Mouse (Mus musculus): ENCODE measurements around the gene Slc12a6. TPM values are rescaled to one million over a fixed set of nuclear protein-coding genes. Genes with fewer than 3 reads are reported as not detected.

Slc12a6 gene
- total RNA-seq, 2 experiments from 2014 or later: 27.0 to 33.3 TPM

DNA sequence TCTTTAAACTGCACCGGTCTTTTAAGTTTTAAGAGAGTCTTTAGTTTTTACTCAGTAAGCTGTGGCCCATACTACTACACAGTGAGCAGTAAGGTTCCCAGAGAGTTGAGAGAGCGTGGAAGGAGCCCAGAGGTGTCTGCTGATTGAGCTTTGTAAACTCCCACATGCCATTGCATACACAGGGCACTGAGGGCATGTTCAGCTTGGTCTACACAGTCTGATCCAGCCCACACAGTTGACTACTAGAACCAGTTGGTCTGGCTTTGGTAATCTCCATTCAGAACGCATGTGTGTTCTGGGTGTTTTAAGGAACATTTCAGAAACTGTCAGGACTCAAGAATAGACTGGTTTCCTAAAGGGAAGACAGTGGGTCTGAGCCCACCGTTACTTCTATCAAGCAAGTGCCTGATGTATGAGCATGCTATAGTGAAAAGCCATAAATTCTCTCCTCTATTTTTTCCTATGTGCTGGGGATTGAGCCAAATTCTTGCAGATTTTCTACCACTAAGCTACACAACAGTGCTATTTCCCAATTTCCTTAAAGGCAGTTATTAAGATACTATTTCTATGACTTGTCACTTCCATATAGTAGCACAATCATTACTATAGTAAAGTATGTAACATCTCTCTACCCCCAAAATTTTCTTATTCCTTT is 125.8 kb downstream of the Slc12a6 start:
- DNase-seq: no peak

- DNase-seq: no peak
Observed at GRCm38 (mm10) chr2:112392689-112393088, 127.1 kb downstream of the Slc12a6 start.

- DNase-seq: no peak
Observed at GRCm38 (mm10) chr2:112393958-112394357, 128.3 kb downstream of the Slc12a6 start.

- DNase-seq: no peak
Observed at GRCm38 (mm10) chr2:112396649-112397048, 131.0 kb downstream of the Slc12a6 start.

GRCm38 (mm10) chr2:112407030-112407429 is 141.4 kb downstream of the Slc12a6 start:
- no peak for DNase-seq

Other genes with a start within 250 kb of the Slc12a6 start
- not detected for gene Olfr1311, start 241.4 kb upstream of the Slc12a6 start, total RNA-seq (2021)
- not detected for gene Olfr1312, start 215.6 kb upstream of the Slc12a6 start, total RNA-seq (2021)
- gene Olfr1313, start 188.0 kb upstream of the Slc12a6 start, total RNA-seq (2021): not detected
- not detected for gene Olfr1314, start 169.0 kb upstream of the Slc12a6 start, total RNA-seq (2021)
- gene Olfr1315-ps1, start 150.4 kb upstream of the Slc12a6 start, total RNA-seq (2021): not detected
- gene Olfr1316, start 130.8 kb upstream of the Slc12a6 start, total RNA-seq (2021): not detected
- not detected for gene Olfr1317, start 125.5 kb upstream of the Slc12a6 start, total RNA-seq (2021)
- gene Olfr1318, start 111.6 kb upstream of the Slc12a6 start, total RNA-seq (2021): not detected
- gene Lpcat4, start 26.4 kb upstream of the Slc12a6 start, total RNA-seq (2021): 1 to 10 TPM; 3.0 to 5.3 TPM
- not detected for gene Nutm1, start 6.5 kb upstream of the Slc12a6 start, total RNA-seq (2021)
- gene Nop10, start 3.9 kb upstream of the Slc12a6 start, total RNA-seq (2021): 10 to 100 TPM; 56.0 to 60.4 TPM
- under 1 TPM in 1 of 2 experiments, not detected in 1; 0.18 TPM for gene Gm21985, start 489 bp downstream of the Slc12a6 start, total RNA-seq (2021)
- gene Emc4, start 102.2 kb downstream of the Slc12a6 start, total RNA-seq (2021): 10 to 100 TPM; 71.0 to 73.7 TPM
- gene Katnbl1, start 113.4 kb downstream of the Slc12a6 start, total RNA-seq (2021): 1 to 10 TPM; 7.1 to 9.4 TPM
- gene Emc7, start 189.2 kb downstream of the Slc12a6 start, total RNA-seq (2021): 10 to 100 TPM; 14.0 to 15.2 TPM
- gene Chrm5, start 214.9 kb downstream of the Slc12a6 start, total RNA-seq (2021): under 1 TPM in 1 of 2 experiments, not detected in 1; 0.16 TPM
- gene Aven, start 227.1 kb downstream of the Slc12a6 start, total RNA-seq (2021): 10 to 100 TPM; 17.5 to 22.0 TPM

All from gastrocnemius, postnatal 10 days (tissue).